Mouse (Mus musculus) CH12.LX (cell line): ENCODE results near the gene Adamts7. TPM values are rescaled to one million over a fixed set of nuclear protein-coding genes. Genes with fewer than 3 reads are reported as not detected.

Source experiments
- DNase-seq: peaks from one replicate; pipeline ENCODE4 v3.0.0-alpha.2; 2013; ENCODE audit errors: extremely low read depth
- H3K27ac ChIP-seq: 2 replicates; pipeline ENCODE4 v1.5.1; 2012; ENCODE audit warnings: low read depth, mild to moderate bottlenecking, control low read depth, moderate library complexity; ENCODE audit not compliant: insufficient read depth
- H3K27me3 ChIP-seq: replicated peaks from 2 replicates; pipeline ENCODE3; 2012; ENCODE audit warnings: inconsistent platforms
- H3K36me3 ChIP-seq, 2 experiments: replicated peaks in 1 of 2; 2 replicates each; pipeline versions ENCODE3 to v1.6.1; 2012; ENCODE audit warnings: inconsistent platforms in 1 of 2, low read length in 1 of 2, mild to moderate bottlenecking in 1 of 2, mixed read lengths in 1 of 2, moderate library complexity in 1 of 2; ENCODE audit not compliant: control insufficient read depth in 1 of 2, insufficient read depth in 1 of 2
- H3K4me1 ChIP-seq, 2 experiments: 2 replicates each; pipeline ENCODE4 v1.6.1; 2012; ENCODE audit warnings: inconsistent platforms in 1 of 2, moderate library complexity in 1 of 2; ENCODE audit not compliant: insufficient read depth in 2 of 2, control insufficient read depth in 1 of 2
- H3K4me2 ChIP-seq: 2 replicates; pipeline ENCODE4 v1.6.1; 2012; ENCODE audit warnings: low read depth, mild to moderate bottlenecking, control low read depth; ENCODE audit not compliant: poor library complexity, insufficient read depth, severe bottlenecking
- H3K4me3 ChIP-seq, 3 experiments: fragments of 150-350 bp in 1 of 3; sonication (generic) in 1 of 3; replicated peaks in 1 of 3; 2 replicates each; pipeline versions ENCODE3 to v1.5.1; 2011 to 2012; ENCODE audit warnings: low read depth in 2 of 3, low read length in 2 of 3, mild to moderate bottlenecking in 2 of 3, moderate library complexity in 2 of 3, control low read depth in 1 of 3, improper control_type of control experiment in 1 of 3, inconsistent platforms in 1 of 3, mixed read lengths in 1 of 3; ENCODE audit not compliant: poor library complexity in 1 of 3
- H3K79me2 ChIP-seq: replicated peaks from 2 replicates; pipeline ENCODE4 v1.6.1; 2012; ENCODE audit warnings: mild to moderate bottlenecking, moderate library complexity; ENCODE audit not compliant: control insufficient read depth, poor library complexity, insufficient read depth, severe bottlenecking; ENCODE audit errors: extremely low read depth
- H3K9ac ChIP-seq: 2 replicates; pipeline ENCODE4 v1.6.1; 2012; ENCODE audit warnings: low read depth, mild to moderate bottlenecking, control low read depth, moderate library complexity; ENCODE audit not compliant: insufficient read depth
- H3K9me3 ChIP-seq: replicated peaks from 2 replicates; pipeline ENCODE3; 2012; ENCODE audit warnings: low read length, inconsistent platforms, mixed read lengths
- BHLHE40 ChIP-seq: IDR thresholded peaks from 2 replicates; pipeline ENCODE4 v1.6.1; 2011; ENCODE audit warnings: mild to moderate bottlenecking, low read depth, low read length, improper control_type of control experiment
- CHD1 ChIP-seq: IDR thresholded peaks from 2 replicates; pipeline ENCODE4 v1.6.1; 2012; ENCODE audit warnings: low read depth, low read length, improper control_type of control experiment, inconsistent platforms
- CTCF ChIP-seq, 2 experiments: IDR thresholded peaks in 1 of 2; conservative IDR thresholded peaks in 1 of 2; 2 replicates each; pipeline ENCODE4 v1.5.1; 2011 to 2012; ENCODE audit warnings: low read depth in 2 of 2, low read length in 2 of 2, improper control_type of control experiment in 1 of 2, inconsistent platforms in 1 of 2, mild to moderate bottlenecking in 1 of 2, moderate library complexity in 1 of 2
- ETS1 ChIP-seq: conservative IDR thresholded peaks from 2 replicates; pipeline ENCODE4 v1.6.1; 2012; ENCODE audit warnings: low read depth, mild to moderate bottlenecking, inconsistent platforms, low read length, improper control_type of control experiment, moderate library complexity
- HCFC1 ChIP-seq: IDR thresholded peaks from 2 replicates; pipeline ENCODE4 v1.6.1; 2012; ENCODE audit warnings: low read depth, mild to moderate bottlenecking, inconsistent platforms, low read length, improper control_type of control experiment
- IRF4 ChIP-seq: IDR thresholded peaks from 2 replicates; pipeline ENCODE4 v1.6.1; 2014; ENCODE audit warnings: low read depth, mild to moderate bottlenecking, inconsistent platforms, low read length, improper control_type of control experiment
- JUND ChIP-seq: conservative IDR thresholded peaks from 2 replicates; pipeline ENCODE4 v1.6.1; 2011; ENCODE audit warnings: low read depth, low read length, improper control_type of control experiment
- MAFK ChIP-seq: IDR thresholded peaks from 2 replicates; pipeline ENCODE4 v1.6.1; 2011; ENCODE audit warnings: low read length, improper control_type of control experiment; ENCODE audit not compliant: insufficient replicate concordance
- MAX ChIP-seq: IDR thresholded peaks from 2 replicates; pipeline ENCODE4 v1.6.1; 2011; ENCODE audit warnings: low read length, improper control_type of control experiment
- MAZ ChIP-seq: IDR thresholded peaks from 2 replicates; pipeline ENCODE4 v1.6.1; 2012; ENCODE audit warnings: low read depth, mild to moderate bottlenecking, inconsistent platforms, low read length, improper control_type of control experiment, moderate library complexity
- MYC ChIP-seq: IDR thresholded peaks from 2 replicates; pipeline ENCODE4 v1.6.1; 2011; ENCODE audit warnings: low read depth, mild to moderate bottlenecking, improper control_type of control experiment, low read length
- NELFE ChIP-seq: IDR thresholded peaks from 2 replicates; pipeline ENCODE4 v1.6.1; 2011; ENCODE audit warnings: low read depth, low read length, improper control_type of control experiment
- NRF1 ChIP-seq: IDR thresholded peaks from 2 replicates; pipeline ENCODE4 v1.6.1; 2014; ENCODE audit warnings: low read depth, mild to moderate bottlenecking, inconsistent platforms, low read length, improper control_type of control experiment, moderate library complexity
- PAX5 ChIP-seq: IDR thresholded peaks from 2 replicates; pipeline ENCODE4 v1.6.1; 2012; ENCODE audit warnings: low read length, inconsistent platforms, mixed read lengths
- POLR2A ChIP-seq: IDR thresholded peaks from 2 replicates; pipeline ENCODE4 v1.6.1; 2011; ENCODE audit warnings: low read depth, mild to moderate bottlenecking, improper control_type of control experiment, low read length
- RAD21 ChIP-seq: IDR thresholded peaks from 2 replicates; pipeline ENCODE4 v1.6.1; 2011; ENCODE audit warnings: low read depth, mild to moderate bottlenecking, low read length, improper control_type of control experiment, moderate library complexity
- RCOR1 ChIP-seq: conservative IDR thresholded peaks from 2 replicates; pipeline ENCODE4 v1.6.1; 2012; ENCODE audit warnings: low read depth, mild to moderate bottlenecking, inconsistent platforms, low read length, improper control_type of control experiment
- SMC3 ChIP-seq: IDR thresholded peaks from 2 replicates; pipeline ENCODE4 v1.6.1; 2011; ENCODE audit warnings: low read depth, low read length, improper control_type of control experiment
- UBTF ChIP-seq: IDR thresholded peaks from 2 replicates; pipeline ENCODE4 v1.6.1; 2012; ENCODE audit warnings: low read depth, mild to moderate bottlenecking, inconsistent platforms, low read length, improper control_type of control experiment, moderate library complexity
- USF2 ChIP-seq: conservative IDR thresholded peaks from 2 replicates; pipeline ENCODE4 v1.6.1; 2011; ENCODE audit warnings: low read depth, low read length, improper control_type of control experiment
- ZKSCAN1 ChIP-seq: IDR thresholded peaks from 2 replicates; pipeline ENCODE4 v1.6.1; 2012; ENCODE audit warnings: low read depth, inconsistent platforms, low read length, improper control_type of control experiment, borderline replicate concordance
- ZMIZ1 ChIP-seq: IDR thresholded peaks from 2 replicates; pipeline ENCODE4 v1.6.1; 2012; ENCODE audit warnings: low read depth, mild to moderate bottlenecking, inconsistent platforms, low read length, improper control_type of control experiment
- ZNF384 ChIP-seq: IDR thresholded peaks from 2 replicates; pipeline ENCODE4 v1.6.1; 2012; ENCODE audit warnings: low read depth, low read length, improper control_type of control experiment, inconsistent platforms
- dilution Hi-C: fragments of 300-500 bp; cut with MboI; formaldehyde crosslinking; loops from 2 replicates; pipeline ENCODE4 v1.14.3; 2020; ENCODE audit warnings: low sequenced_read_pairs; ENCODE audit not compliant: extremely low pct_unique_long_range_greater_than_20kb, extremely low pct_ligation_motif_present
- in situ Hi-C: fragments of 300-500 bp; cut with MboI; formaldehyde crosslinking; loops from 3 replicates; pipeline ENCODE4 v1.14.3; 2019; ENCODE audit warnings: low sequenced_read_pairs, low pct_ligation_motif_present, low pct_unique_long_range_greater_than_20kb, mixed read lengths
- polyA plus RNA-seq: library from polyadenylated mRNA; unstranded; fragments of >175 nt; gene quantifications from 2 replicates; pipeline ENCODE4 v1.2.1, GENCODE M21; 2012; ENCODE audit warnings: low read depth; ENCODE audit not compliant: insufficient read length
- total RNA-seq, 2 experiments: library from RNA; depleted of rRNA; stranded (reverse); fragments of 300-350 nt in 1 of 2; fragments of >200 nt in 1 of 2; gene quantifications; 2 replicates each; pipeline ENCODE4 v1.2.3; 2012 to 2014

Adamts7 gene
- total and polyA plus RNA-seq, 3 experiments, result 4.7 to 15.7 (median 9.2) TPM

GRCm38 (mm10) chr9:90115308-90115700, 47.6 kb upstream of the Adamts7 start:
- no peak for DNase-seq
- 0 out of 2 replicates have a peak, but pooled peaks have one; percentile 16 for TF ChIP-seq NELFE
- TF ChIP-seq ZNF384, result no peak
- no peak for TF ChIP-seq RAD21
- TF ChIP-seq HCFC1, result no peak
- TF ChIP-seq, all 38 proteins: peak for 1
- peaks cover 33% of the 10 kb centered on the region for H3K79me2 ChIP-seq
- no peaks in the 10 kb centered on the region for H3K27me3 ChIP-seq
- no peaks in the 10 kb centered on the region for H3K9me3 ChIP-seq
- H3K36me3 ChIP-seq, result no peaks in the 10 kb centered on the region
- dilution Hi-C loops, result no loop called here
- H3K9ac ChIP-seq, result peak overlapping the region; percentile 91
- no peak overlapping the region for H3K27ac ChIP-seq
- peak overlapping the region; percentile 95 for H3K4me2 ChIP-seq
- in situ Hi-C loops, result no loop called here
- H3K4me3 ChIP-seq, result peak overlapping the region in 2 of 3 experiments; percentile 81 to 99
- H3K4me1 ChIP-seq, result peaks cover 0 to 17% of the 10 kb centered on the region in 2 experiments; a peak in 2 of 4 replicates

- no peaks in the 10 kb centered on the region for H3K27me3 ChIP-seq
- no peak overlapping the region for H3K4me3 ChIP-seq
- H3K4me2 ChIP-seq, result no peak overlapping the region
- DNase-seq, result no peak
- H3K36me3 ChIP-seq, result no peaks in the 10 kb centered on the region
- H3K9ac ChIP-seq, result no peak overlapping the region
- H3K27ac ChIP-seq, result no peak overlapping the region
- no peaks in the 10 kb centered on the region for H3K9me3 ChIP-seq
- no peak for TF ChIP-seq RCOR1
- TF ChIP-seq JUND, result no peak
- peak; percentile 51; the same call in 1 of the 2 replicates for TF ChIP-seq MAFK
- H3K4me1 ChIP-seq, result peaks cover 0 to 10% of the 10 kb centered on the region in 2 experiments; a peak in 2 of 4 replicates
- H3K79me2 ChIP-seq, result peaks cover 14% of the 10 kb centered on the region
- in situ Hi-C loops (no loop called here), dilution Hi-C loops (no loop called here)
Observed at GRCm38 (mm10) chr9:90117234-90117633, 45.6 kb upstream of the Adamts7 start.

- Histone ChIP-seq H3K79me2 (no peaks in the 10 kb centered on the region), H3K9me3 (no peaks in the 10 kb centered on the region), H3K4me3 (no peak overlapping the region), H3K27me3 (no peaks in the 10 kb centered on the region), H3K4me1 (peaks cover 0 to 9% of the 10 kb centered on the region in 2 experiments; a peak in 3 of 4 replicates), H3K27ac (no peak overlapping the region), H3K4me2 (no peak overlapping the region), H3K9ac (no peak overlapping the region), H3K36me3 (no peaks in the 10 kb centered on the region)
- DNase-seq, result no peak
- TF ChIP-seq PAX5 (no peak), CTCF (conservative IDR thresholded peaks at IDR 0.05 in 1 of 2, IDR thresholded peaks at IDR 0.05 in 1 of 2; ENCODE audit: low read depth in 2 of 2, low read length in 2 of 2) (no peak), ZKSCAN1 (no peak), POLR2A (no peak), SMC3 (no peak), MAFK (no peak), MAX (no peak), MAZ (no peak), CHD1 (no peak), ZMIZ1 (no peak), UBTF (no peak), HCFC1 (no peak), RCOR1 (no peak), IRF4 (no peak), NELFE (no peak), NRF1 (no peak), USF2 (no peak), MYC (no peak), ETS1 (no peak), BHLHE40 (no peak)
- in situ Hi-C loops (no loop called here), dilution Hi-C loops (no loop called here)
Observed at GRCm38 (mm10) chr9:90122246-90122740, 40.6 kb upstream of the Adamts7 start.
